Mouse (Mus musculus) midbrain, embryonic 16.5 days (tissue): ENCODE results near the gene H2afy. TPM values are rescaled to one million over a fixed set of nuclear protein-coding genes. Genes with fewer than 3 reads are reported as not detected.

Source experiments
- ATAC-seq: fragments of 200-750 bp; cut with Nextera tagmentation; 2 replicates; pipeline ENCODE4 v1.8.0; 2017; ENCODE audit warnings: moderate TSS enrichment
- H3K27ac ChIP-seq: fragments of 300-500 bp; sonication (generic); 2 replicates; pipeline ENCODE4 v1.5.1; 2014; ENCODE audit warnings: mild to moderate bottlenecking, low read length, mixed read lengths
- H3K27me3 ChIP-seq: fragments of 300-500 bp; sonication (generic); 2 replicates; pipeline ENCODE4 v1.6.1; 2014; ENCODE audit warnings: low read depth, low read length, mixed read lengths; ENCODE audit not compliant: control insufficient read depth, insufficient read depth
- H3K36me3 ChIP-seq: fragments of 300-500 bp; sonication (generic); 2 replicates; pipeline ENCODE4 v1.6.1; 2014; ENCODE audit warnings: mild to moderate bottlenecking, low read length, moderate library complexity, mixed read lengths; ENCODE audit not compliant: control insufficient read depth, insufficient read depth
- H3K4me1 ChIP-seq: fragments of 300-500 bp; sonication (generic); 2 replicates; pipeline ENCODE4 v1.6.1; 2014; ENCODE audit warnings: mild to moderate bottlenecking, low read length, mixed read lengths; ENCODE audit not compliant: control insufficient read depth, insufficient read depth
- H3K4me2 ChIP-seq: fragments of 300-500 bp; sonication (generic); 2 replicates; pipeline ENCODE4 v1.6.1; 2014; ENCODE audit warnings: mild to moderate bottlenecking, low read length, mixed read lengths
- H3K4me3 ChIP-seq: fragments of 300-500 bp; sonication (generic); 2 replicates; pipeline ENCODE4 v1.5.1; 2014; ENCODE audit warnings: low read depth, mild to moderate bottlenecking, low read length, moderate library complexity, mixed read lengths
- H3K9ac ChIP-seq: fragments of 300-500 bp; sonication (generic); 2 replicates; pipeline ENCODE4 v1.6.1; 2014; ENCODE audit warnings: low read depth, low read length, mixed read lengths
- H3K9me3 ChIP-seq: fragments of 300-500 bp; sonication (generic); replicated peaks from 2 replicates; pipeline ENCODE4 v1.6.1; 2014; ENCODE audit warnings: mild to moderate bottlenecking, low read length, mixed read lengths; ENCODE audit not compliant: control insufficient read depth, poor library complexity, severe bottlenecking
- WGBS: fragments of 180-500 bp; shearing (Covaris S2); extraction: QIAGEN DNeasy Blood & Tissue Kit; methylation state at CpG from one replicate; pipeline ENCODE4 v1.1.7; 2014; 5-methylcytosine and 5-hydroxymethylcytosine counted together
- polyA plus RNA-seq: library from polyadenylated mRNA; unstranded; fragments of >200 nt; fragmentation: Nextera tagmentation; extraction: Ambion mirVana; gene quantifications from 2 replicates; pipeline ENCODE4 v1.2.1, GENCODE M21; 2015

H2afy gene
- polyA plus RNA-seq, 1 experiment from 2014 or later: 243 TPM

- Histone ChIP-seq H3K4me1 (no peaks in the 10 kb centered on the region), H3K27me3 (no peaks in the 10 kb centered on the region), H3K4me2 (no peak overlapping the region), H3K36me3 (no peaks in the 10 kb centered on the region), H3K9me3 (no peaks in the 10 kb centered on the region), H3K4me3 (no peak overlapping the region), H3K9ac (no peak overlapping the region), H3K27ac (no peak overlapping the region)
- WGBS: 91% methylated on average over 5 of the region's 5 CpGs
- no peak for ATAC-seq
Observed at GRCm38 (mm10) chr13:56026623-56027022, 109.5 kb downstream of the H2afy start.

GRCm38 (mm10) chr13:56026026-56026425 is 110.1 kb downstream of the H2afy start:
- Histone ChIP-seq H3K27ac (no peak overlapping the region), H3K36me3 (no peaks in the 10 kb centered on the region), H3K4me1 (no peaks in the 10 kb centered on the region), H3K9ac (no peak overlapping the region), H3K27me3 (no peaks in the 10 kb centered on the region), H3K4me2 (no peak overlapping the region), H3K9me3 (no peaks in the 10 kb centered on the region), H3K4me3 (no peak overlapping the region)
- no peak for ATAC-seq
- 89% methylated on average over 7 of the region's 7 CpGs for WGBS

GRCm38 (mm10) chr13:56025027-56025410 is 111.1 kb downstream of the H2afy start:
- Histone ChIP-seq H3K27ac (no peak overlapping the region), H3K4me3 (no peak overlapping the region), H3K4me1 (no peaks in the 10 kb centered on the region), H3K4me2 (no peak overlapping the region), H3K27me3 (no peaks in the 10 kb centered on the region), H3K36me3 (no peaks in the 10 kb centered on the region), H3K9ac (no peak overlapping the region), H3K9me3 (no peaks in the 10 kb centered on the region)
- no peak for ATAC-seq
- 65% methylated on average over 14 of the region's 14 CpGs for WGBS

GRCm38 (mm10) chr13:56024410-56025026 is 111.6 kb downstream of the H2afy start:
- ATAC-seq: no peak
- Histone ChIP-seq H3K27ac (no peak overlapping the region), H3K9ac (no peak overlapping the region), H3K9me3 (no peaks in the 10 kb centered on the region), H3K4me1 (no peaks in the 10 kb centered on the region), H3K27me3 (no peaks in the 10 kb centered on the region), H3K4me2 (no peak overlapping the region), H3K36me3 (no peaks in the 10 kb centered on the region), H3K4me3 (no peak overlapping the region)
- 70% methylated on average over 14 of the region's 14 CpGs for WGBS

Other genes with a start within 250 kb of the H2afy start
- gene Tifab, start 42.5 kb upstream of the H2afy start, polyA plus RNA-seq: 0.91 and 0.93 TPM in 2 replicates
- gene Neurog1, start 115.8 kb upstream of the H2afy start, polyA plus RNA-seq: 2.3 and 3.2 TPM in 2 replicates
- 12.3 and 21.0 TPM in 2 replicates for gene Cxcl14, start 160.2 kb upstream of the H2afy start, polyA plus RNA-seq